26 mouse cellular contexts compared by ENCODE assay signal in the genomic region with DNA sequence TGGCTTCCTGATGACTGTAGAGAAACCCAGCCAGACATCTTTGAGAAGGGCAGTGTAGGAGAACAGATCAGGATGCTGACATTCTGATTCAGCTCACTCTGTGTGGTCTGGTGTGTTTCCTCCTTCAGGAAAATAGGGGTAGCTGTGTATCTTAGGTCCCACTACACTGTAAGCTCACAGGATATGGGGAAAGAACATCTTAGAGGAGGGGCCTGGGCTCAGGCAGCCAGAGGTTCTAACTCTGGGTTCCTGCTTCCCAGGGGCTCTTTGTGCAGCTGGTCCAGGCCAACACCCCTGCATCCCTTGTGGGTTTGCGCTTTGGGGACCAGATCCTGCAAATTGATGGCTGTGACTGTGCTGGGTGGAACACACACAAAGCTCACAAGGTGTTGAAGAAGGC. TPM values are rescaled to one million over a fixed set of nuclear protein-coding genes. Genes with fewer than 3 reads are reported as not detected.
"Had no signal": no experiment of that assay in that cellular context is flagged by ENCODE, and none has a peak within 500 bp of the region (broad histone marks: within the 10 kb centered on the region; RNA-seq: fewer than 3 reads in every experiment).

No protein-coding gene starts in this region.

- H3K9ac ChIP-seq: heart, embryonic 13.5 days; heart, embryonic 15.5 days; hindbrain, embryonic 12.5 days; hindbrain, embryonic 14.5 days; intestine, embryonic 15.5 days; limb, embryonic 13.5 days; limb, embryonic 15.5 days had no signal

- DNase-seq: gastrocnemius, adult 2 months; gastrocnemius, postnatal 10 days; gastrocnemius, postnatal 25 days; heart, adult 11 months; heart, adult 2 months; heart, postnatal 14 days; heart, postnatal 36 days; kidney, adult 18-20 months; kidney, adult 8-10 months; layer of hippocampus, adult 9-11 months; layer of hippocampus, postnatal 36 days; left cerebral cortex, postnatal 4 days had no signal

- H3K4me3 ChIP-seq: gastrocnemius, adult 2 months; heart, adult 2 months; heart, embryonic 13.5 days; heart, embryonic 15.5 days; hindbrain, embryonic 10.5 days; hindbrain, embryonic 12.5 days; intestine, embryonic 15.5 days; limb, embryonic 13.5 days; limb, embryonic 15.5 days had no signal

- H3K27ac ChIP-seq: gastrocnemius, adult 2 months; heart, adult 2 months; heart, embryonic 13.5 days; heart, embryonic 15.5 days; hindbrain, embryonic 10.5 days; hindbrain, embryonic 12.5 days; hindbrain, embryonic 14.5 days; intestine, embryonic 15.5 days; kidney, postnatal 0 days; limb, embryonic 13.5 days; limb, embryonic 15.5 days had no signal

- H3K4me2 ChIP-seq: heart, embryonic 11.5 days; heart, embryonic 13.5 days; heart, embryonic 15.5 days; hindbrain, embryonic 12.5 days; hindbrain, embryonic 14.5 days; intestine, embryonic 15.5 days; limb, embryonic 13.5 days; limb, embryonic 15.5 days had no signal

- H3K4me1 ChIP-seq: heart, embryonic 15.5 days; hindbrain, embryonic 12.5 days; intestine, embryonic 15.5 days; limb, embryonic 13.5 days; limb, embryonic 15.5 days had no signal

- H3K9me3 ChIP-seq: heart, embryonic 13.5 days; heart, embryonic 15.5 days; hindbrain, embryonic 10.5 days; hindbrain, embryonic 12.5 days; intestine, embryonic 15.5 days; limb, embryonic 13.5 days; limb, embryonic 15.5 days had no signal

- H3K27me3 ChIP-seq: heart, embryonic 15.5 days; hindbrain, embryonic 12.5 days; intestine, embryonic 15.5 days; limb, embryonic 13.5 days; limb, embryonic 15.5 days had no signal

- ATAC-seq: hindbrain, embryonic 16.5 days; inflammation-experienced regulatory T-cells, adult 6 months; intestine, embryonic 15.5 days; intestine, postnatal 0 days had no signal

- H3K36me3 ChIP-seq: heart, embryonic 13.5 days; heart, embryonic 15.5 days; hindbrain, embryonic 10.5 days; hindbrain, embryonic 12.5 days; intestine, embryonic 15.5 days; limb, embryonic 13.5 days; limb, embryonic 15.5 days had no signal

RNA-seq across cellular contexts. Expression of gene Snph, which starts 45.6 kb away (rescaled TPM):
- polyA plus RNA-seq: inflammation-experienced regulatory T-cells, adult 6 months; liver, adult 2 months had no signal
